Mouse (Mus musculus) megakaryocyte, embryonic 14.5 days (primary cell): ENCODE measurements at regions not wholly inside any gene's neighbourhood (a gene's known extent, or its start where the extent isn't known, plus 50 kb on each side); places are given as distances from the start of the nearest gene placed in this dataset.

Experiments
- H3K27me3 ChIP-seq: replicated peaks from 2 replicates; pipeline ENCODE3; 2012; ENCODE audit warnings: inconsistent platforms
- H3K36me3 ChIP-seq: replicated peaks from 2 replicates; pipeline ENCODE3; 2012; ENCODE audit warnings: low read length, inconsistent platforms, mixed read lengths
- H3K4me1 ChIP-seq: 2 replicates; pipeline ENCODE4 v1.6.1; 2012; ENCODE audit warnings: inconsistent platforms
- H3K4me3 ChIP-seq: replicated peaks from 2 replicates; pipeline ENCODE3; 2012; ENCODE audit warnings: moderate library complexity, mild to moderate bottlenecking, inconsistent platforms
- H3K9me3 ChIP-seq: 2 replicates; pipeline ENCODE4 v1.6.1; 2012; ENCODE audit warnings: inconsistent platforms
- FLI1 ChIP-seq: IDR thresholded peaks from 2 replicates; pipeline ENCODE4 v1.6.1; 2012; ENCODE audit warnings: low read length, inconsistent platforms, mixed read lengths
- GATA1 ChIP-seq: IDR thresholded peaks from 3 replicates; pipeline ENCODE4 v1.6.1; 2012; ENCODE audit warnings: mixed read lengths, low read length, inconsistent platforms, borderline replicate concordance

DNA sequence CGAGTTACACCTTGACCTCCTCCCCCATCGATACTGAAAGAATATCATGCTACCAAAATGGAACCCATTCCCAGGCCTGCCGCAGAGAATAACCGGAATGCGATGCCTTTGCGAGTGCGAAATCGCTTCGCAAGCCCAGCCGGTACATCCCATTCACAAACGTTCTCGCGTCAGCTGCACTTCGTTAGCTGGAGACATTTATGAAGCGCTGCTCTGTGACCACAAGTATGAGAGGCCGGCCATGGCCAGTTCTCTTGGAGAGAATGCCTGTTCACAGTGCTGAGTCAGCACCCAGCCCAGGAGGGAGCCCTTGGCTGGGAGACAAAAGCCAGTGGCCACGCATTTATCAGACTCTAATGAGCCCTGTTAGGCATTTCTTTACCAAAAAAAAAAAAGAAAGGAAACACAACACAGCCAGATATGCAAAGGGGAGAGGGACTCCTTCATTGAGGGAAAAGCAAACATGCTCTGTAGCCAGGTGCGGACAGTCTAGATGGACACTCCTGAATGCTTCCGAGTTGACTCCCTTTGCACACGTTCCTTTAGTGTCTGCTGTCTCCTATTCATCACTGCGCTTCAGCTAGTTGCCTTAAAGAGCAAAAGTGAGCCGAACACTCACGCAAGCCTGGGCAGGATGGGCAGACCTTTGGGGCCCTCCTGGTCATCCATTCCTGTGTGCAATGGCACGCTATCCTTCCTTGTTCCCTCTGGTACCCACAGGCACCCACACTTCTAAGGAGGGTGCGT, 131.4 kb downstream of the Ackr3 start:
- Histone ChIP-seq H3K4me3 (no peak overlapping the region), H3K36me3 (no peaks in the 10 kb centered on the region), H3K4me1 (no peaks in the 10 kb centered on the region), H3K27me3 (peaks cover 2% of the 10 kb centered on the region), H3K9me3 (peaks cover 21% of the 10 kb centered on the region)
- TF ChIP-seq GATA1 (no peak), FLI1 (no peak)

DNA sequence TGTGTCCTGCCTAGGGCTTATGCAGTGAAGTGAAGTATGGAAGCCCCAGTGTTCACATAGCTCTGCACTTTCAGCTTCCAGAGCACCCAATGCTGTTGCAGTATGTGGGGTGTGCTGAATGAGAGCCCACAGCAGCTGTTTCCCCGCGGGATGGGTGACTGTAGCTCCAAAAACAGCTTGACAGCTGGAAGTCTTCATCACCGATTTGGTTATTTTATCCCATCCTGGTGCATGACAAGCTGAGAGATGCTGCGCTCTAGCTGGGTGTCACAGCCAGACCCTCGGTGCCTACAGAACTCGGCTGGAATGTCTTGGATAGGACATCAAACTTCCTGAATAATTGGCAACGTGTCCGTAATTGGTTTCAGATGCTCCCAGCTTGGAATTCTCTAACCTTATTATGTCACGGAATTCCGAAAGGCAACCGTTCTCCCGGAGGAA, 134.1 kb downstream of the Ackr3 start:
- no peak for TF ChIP-seq FLI1
- TF ChIP-seq GATA1 = no peak
- Histone ChIP-seq H3K9me3 (0 out of 2 replicates have a peak, but pooled peaks cover 11% of the 10 kb centered on the region), H3K27me3 (no peaks in the 10 kb centered on the region), H3K4me1 (no peaks in the 10 kb centered on the region), H3K36me3 (no peaks in the 10 kb centered on the region), H3K4me3 (no peak overlapping the region)

- Histone ChIP-seq H3K4me1 (no peaks in the 10 kb centered on the region), H3K9me3 (0 out of 2 replicates have a peak, but pooled peaks cover 3% of the 10 kb centered on the region), H3K4me3 (no peak overlapping the region), H3K36me3 (no peaks in the 10 kb centered on the region), H3K27me3 (no peaks in the 10 kb centered on the region)
- TF ChIP-seq GATA1 = no peak
- TF ChIP-seq FLI1 = no peak
These were observed 138.6 kb downstream of the Ackr3 start for GRCm38 (mm10) chr1:90342346-90342745.

- no peaks in the 10 kb centered on the region for H3K36me3 ChIP-seq
- no peak for TF ChIP-seq GATA1
- no peaks in the 10 kb centered on the region for H3K27me3 ChIP-seq
- no peaks in the 10 kb centered on the region for H3K9me3 ChIP-seq
- no peak overlapping the region for H3K4me3 ChIP-seq
- H3K4me1 ChIP-seq = no peaks in the 10 kb centered on the region
These were observed 139.7 kb downstream of the Ackr3 start for GRCm38 (mm10) chr1:90343492-90343891.

DNA sequence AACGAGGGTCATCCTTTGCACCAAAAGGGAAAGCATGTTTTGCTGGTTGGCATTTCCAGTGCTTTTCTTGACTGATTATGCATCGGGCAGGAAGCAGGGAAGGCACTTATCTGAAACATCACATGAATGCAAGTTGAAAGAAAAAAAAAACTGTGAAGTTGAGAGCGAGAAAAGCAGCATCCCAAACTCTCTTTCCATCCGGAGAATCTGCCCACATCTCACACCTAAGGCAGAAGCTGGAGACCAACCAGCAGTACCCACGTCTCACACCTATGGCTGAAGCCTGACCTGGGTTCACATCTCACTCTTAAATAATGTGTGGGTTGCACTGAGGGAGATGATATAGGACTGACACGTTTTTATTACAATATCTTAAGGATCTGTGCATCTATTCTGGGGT, 143.3 kb downstream of the Ackr3 start:
- H3K36me3 ChIP-seq = no peaks in the 10 kb centered on the region
- no peaks in the 10 kb centered on the region for H3K9me3 ChIP-seq
- TF ChIP-seq FLI1 (no peak), GATA1 (no peak)
- no peaks in the 10 kb centered on the region for H3K4me1 ChIP-seq
- no peak overlapping the region for H3K4me3 ChIP-seq
- H3K27me3 ChIP-seq = peaks cover 2% of the 10 kb centered on the region

- no peaks in the 10 kb centered on the region for H3K4me1 ChIP-seq
- no peak overlapping the region for H3K4me3 ChIP-seq
- H3K27me3 ChIP-seq = peaks cover 2% of the 10 kb centered on the region
- H3K9me3 ChIP-seq = no peaks in the 10 kb centered on the region
- no peak for TF ChIP-seq FLI1
- TF ChIP-seq GATA1 = no peak
- H3K36me3 ChIP-seq = no peaks in the 10 kb centered on the region
These were observed 145.8 kb downstream of the Ackr3 start for GRCm38 (mm10) chr1:90349611-90350010.

- no peak for TF ChIP-seq FLI1
- TF ChIP-seq GATA1 = no peak
- no peaks in the 10 kb centered on the region for H3K9me3 ChIP-seq
- H3K27me3 ChIP-seq = peaks cover 2% of the 10 kb centered on the region
- H3K4me3 ChIP-seq = no peak overlapping the region
- no peaks in the 10 kb centered on the region for H3K36me3 ChIP-seq
- no peaks in the 10 kb centered on the region for H3K4me1 ChIP-seq
These were observed 149.5 kb downstream of the Ackr3 start for GRCm38 (mm10) chr1:90353325-90353724.

GRCm38 (mm10) chr1:90356567-90356966, 152.8 kb downstream of the Ackr3 start:
- Histone ChIP-seq H3K27me3 (peaks cover 2% of the 10 kb centered on the region), H3K36me3 (no peaks in the 10 kb centered on the region), H3K9me3 (no peaks in the 10 kb centered on the region), H3K4me3 (no peak overlapping the region), H3K4me1 (no peaks in the 10 kb centered on the region)
- TF ChIP-seq GATA1 (no peak), FLI1 (no peak)

GRCm38 (mm10) chr1:90357391-90357790, 153.6 kb downstream of the Ackr3 start:
- no peak overlapping the region for H3K4me3 ChIP-seq
- no peak for TF ChIP-seq FLI1
- no peak for TF ChIP-seq GATA1
- no peaks in the 10 kb centered on the region for H3K36me3 ChIP-seq
- H3K4me1 ChIP-seq = no peaks in the 10 kb centered on the region
- no peaks in the 10 kb centered on the region for H3K9me3 ChIP-seq
- no peaks in the 10 kb centered on the region for H3K27me3 ChIP-seq

- no peaks in the 10 kb centered on the region for H3K27me3 ChIP-seq
- no peaks in the 10 kb centered on the region for H3K9me3 ChIP-seq
- H3K4me3 ChIP-seq = no peak overlapping the region
- H3K36me3 ChIP-seq = no peaks in the 10 kb centered on the region
- TF ChIP-seq GATA1 (no peak), FLI1 (no peak)
- no peaks in the 10 kb centered on the region for H3K4me1 ChIP-seq
These were observed 155.2 kb downstream of the Ackr3 start for GRCm38 (mm10) chr1:90358971-90359370.
